Mouse (Mus musculus): ENCODE results near the gene Myo1b.

GRCm38 (mm10) chr1:51822531-51822930 lies 93.3 kb downstream of the Myo1b start:
- TF ChIP-seq USF1 (IDR thresholded peaks at IDR 0.05; ENCODE audit: low read depth, low read length) (no peak), CHD2 (IDR thresholded peaks at IDR 0.05; ENCODE audit: low read length) (no peak), EP300 (IDR thresholded peaks at IDR 0.05; ENCODE audit: low read depth in 1 of 2, low read length in 2 of 2) (no peak), TBP (IDR thresholded peaks at IDR 0.05; ENCODE audit: low read depth, low read length) (no peak), MYC (IDR thresholded peaks at IDR 0.05; ENCODE audit: low read depth, low read length) (no peak), GATA1 (IDR thresholded peaks at IDR 0.05; ENCODE audit: low read depth, low read length) (no peak), CTCF (IDR thresholded peaks at IDR 0.05 in 2 of 3, conservative IDR thresholded peaks at IDR 0.05 in 1 of 3; ENCODE audit: control insufficient read depth in 1 of 3, insufficient read depth in 1 of 3, low read depth in 2 of 3, low read length in 3 of 3, poor library complexity in 1 of 3, severe bottlenecking in 1 of 3) (no peak), KAT2A (conservative IDR thresholded peaks at IDR 0.05; ENCODE audit: low read depth, low read length) (no peak)

All from MEL (cell line).